Mouse (Mus musculus) spleen, postnatal 14 days (tissue): ENCODE measurements around the gene Mrgprb8.
"Not testable (repeated sequence)": the region's sequence is repeated elsewhere in the genome, so short reads cannot be mapped to it uniquely, and the experiment has no call there.

Source experiments
- DNase-seq, 2 experiments: peaks; one replicate each; pipeline ENCODE4 v3.0.0; 2021 to 2022; ENCODE audit warnings: low spot score in 2 of 2

Gene Mrgprb8

DNA sequence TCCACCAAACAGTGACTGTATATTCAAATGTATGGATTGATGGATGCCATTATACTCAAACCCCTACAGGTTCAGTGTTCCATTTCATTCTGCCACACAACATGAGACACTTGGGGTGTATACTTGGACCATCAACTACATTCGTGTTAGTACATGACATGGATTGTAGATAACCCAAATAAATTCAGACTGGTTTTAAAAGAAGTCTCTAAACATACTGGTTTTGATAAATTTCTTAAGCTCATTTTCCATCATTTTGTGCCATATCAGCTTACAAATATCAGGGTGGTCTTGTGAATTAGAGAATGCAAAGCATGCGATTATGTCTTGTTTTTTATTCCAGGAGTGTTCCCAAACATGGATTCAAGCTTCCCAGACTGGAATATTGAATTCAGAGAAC lies at the start of gene Mrgprb8:
TSS of gene Mrgprb8 (plus strand) at position 301 of the 400 bp plus-strand sequence.
- DNase-seq = no peak

DNA sequence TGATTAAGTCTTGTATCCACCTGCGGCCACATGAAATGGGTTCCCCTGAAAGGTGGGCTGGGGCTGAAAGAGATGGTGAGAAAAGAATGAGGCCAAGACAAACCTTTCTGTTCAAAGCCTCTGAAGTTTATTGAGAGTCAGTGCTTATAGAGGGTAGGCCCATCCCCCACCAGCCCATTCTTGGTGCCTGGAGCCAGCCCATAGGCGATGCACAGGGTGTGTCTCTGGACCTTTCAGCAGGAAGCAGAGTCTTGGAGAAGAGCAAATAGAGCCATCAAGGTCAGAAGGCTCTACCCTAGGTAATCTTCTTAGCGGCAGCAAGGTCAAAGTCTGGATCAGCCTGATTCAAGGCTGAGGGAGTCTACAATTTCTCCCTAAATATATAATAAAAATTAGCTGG lies 47.6 kb downstream of the Mrgprb8 start:
- not testable (repeated sequence) for DNase-seq

DNA sequence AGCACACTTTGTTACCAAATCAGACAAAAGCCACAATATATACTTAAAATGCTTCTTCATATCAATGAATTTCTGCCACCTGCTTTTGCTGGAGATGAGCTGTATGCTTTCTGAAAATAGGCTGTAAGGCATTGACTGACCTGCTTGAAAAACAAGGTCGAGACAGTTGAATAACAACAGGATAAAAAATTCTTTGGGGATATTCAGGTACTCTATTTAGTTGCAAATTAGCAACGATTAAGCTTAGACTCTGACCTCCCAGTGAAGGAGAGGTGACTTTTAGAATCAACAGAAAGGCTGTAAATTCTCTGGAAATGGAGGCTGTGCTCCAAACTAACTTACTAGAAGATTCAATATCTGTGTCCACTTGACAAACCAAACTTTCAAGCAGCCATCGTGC lies 48.3 kb downstream of the Mrgprb8 start:
- DNase-seq = no peak
